Mouse (Mus musculus) ES-E14 (cell line): ENCODE measurements around the gene Hinfp.

Experiments
- HCFC1 ChIP-seq: IDR thresholded peaks from 2 replicates; pipeline ENCODE4 v1.6.1; 2012; ENCODE audit warnings: low read length, inconsistent platforms, borderline replicate concordance; ENCODE audit not compliant: insufficient read depth
- ZC3H11A ChIP-seq: IDR thresholded peaks from 2 replicates; pipeline ENCODE4 v1.6.1; 2012; ENCODE audit warnings: low read depth, mild to moderate bottlenecking, inconsistent platforms, low read length, borderline replicate concordance
- ZNF384 ChIP-seq: IDR thresholded peaks from 2 replicates; pipeline ENCODE4 v1.6.1; 2012; ENCODE audit warnings: low read depth, low read length, inconsistent platforms

DNA sequence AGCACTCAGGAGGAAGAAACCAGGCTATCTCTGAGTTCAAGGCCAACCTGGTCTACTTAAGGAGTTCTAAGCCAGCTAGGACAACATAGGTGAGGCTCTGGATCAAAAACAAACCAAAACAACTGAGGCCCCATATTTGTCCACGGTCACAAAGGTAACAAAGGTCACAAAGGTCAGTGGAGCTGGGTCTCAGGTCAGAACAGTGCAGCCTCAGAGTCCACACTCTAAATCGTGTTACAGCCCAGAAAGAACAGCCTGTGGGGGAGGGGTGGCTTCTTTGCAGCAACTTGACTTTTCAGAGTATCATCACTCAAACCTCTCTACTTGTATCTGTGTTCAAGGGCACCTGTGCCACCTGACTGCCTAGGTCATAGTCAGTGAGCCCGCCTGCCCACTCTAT lies 4.3 kb upstream of the Hinfp start:
- TF ChIP-seq ZC3H11A (no peak), ZNF384 (no peak), HCFC1 (no peak)
